Mouse (Mus musculus) CH12.LX (cell line): Measurements from ENCODE around the gene Cerkl.

ENCODE experiments used
- CTCF ChIP-seq, 2 experiments: IDR thresholded peaks in 1 of 2; conservative IDR thresholded peaks in 1 of 2; 2 replicates each; pipeline ENCODE4 v1.5.1; 2011 to 2012; ENCODE audit warnings: low read depth in 2 of 2, low read length in 2 of 2, improper control_type of control experiment in 1 of 2, inconsistent platforms in 1 of 2, mild to moderate bottlenecking in 1 of 2, moderate library complexity in 1 of 2
- JUN ChIP-seq: IDR thresholded peaks from 2 replicates; pipeline ENCODE4 v1.6.1; 2011; ENCODE audit warnings: low read depth, mild to moderate bottlenecking, low read length, improper control_type of control experiment, moderate library complexity; ENCODE audit not compliant: insufficient read depth
- MEF2A ChIP-seq: IDR thresholded peaks from 2 replicates; pipeline ENCODE4 v1.6.1; 2014; ENCODE audit warnings: low read depth, mild to moderate bottlenecking, inconsistent platforms, low read length, improper control_type of control experiment, borderline replicate concordance
- POLR2A ChIP-seq: IDR thresholded peaks from 2 replicates; pipeline ENCODE4 v1.6.1; 2011; ENCODE audit warnings: low read depth, mild to moderate bottlenecking, improper control_type of control experiment, low read length
- ZNF384 ChIP-seq: IDR thresholded peaks from 2 replicates; pipeline ENCODE4 v1.6.1; 2012; ENCODE audit warnings: low read depth, low read length, improper control_type of control experiment, inconsistent platforms

GRCm38 (mm10) chr2:79307549-79307948 is 149.0 kb downstream of the Cerkl start:
- TF ChIP-seq CTCF (conservative IDR thresholded peaks at IDR 0.05 in 1 of 2, IDR thresholded peaks at IDR 0.05 in 1 of 2; ENCODE audit: low read depth in 2 of 2, low read length in 2 of 2) (no peak), ZNF384 (no peak), MEF2A (no peak), JUN (no peak), POLR2A (no peak)
